Mouse (Mus musculus) ES-Bruce4 (cell line): ENCODE measurements around the gene Olfr287.

Source experiments
- CTCF ChIP-seq: IDR thresholded peaks from one replicate; pipeline ENCODE4 v1.8.1; 2011; ENCODE audit warnings: low read depth, low read length
- POLR2A ChIP-seq: IDR thresholded peaks from one replicate; pipeline ENCODE4 v1.8.1; 2011; ENCODE audit warnings: low read length; ENCODE audit not compliant: insufficient read depth

GRCm38 (mm10) chr15:98256271-98256670, 35.4 kb upstream of the Olfr287 start:
- TF ChIP-seq POLR2A (no peak), CTCF (no peak)
